Mouse (Mus musculus): ENCODE data around the gene Ggps1.

DNA sequence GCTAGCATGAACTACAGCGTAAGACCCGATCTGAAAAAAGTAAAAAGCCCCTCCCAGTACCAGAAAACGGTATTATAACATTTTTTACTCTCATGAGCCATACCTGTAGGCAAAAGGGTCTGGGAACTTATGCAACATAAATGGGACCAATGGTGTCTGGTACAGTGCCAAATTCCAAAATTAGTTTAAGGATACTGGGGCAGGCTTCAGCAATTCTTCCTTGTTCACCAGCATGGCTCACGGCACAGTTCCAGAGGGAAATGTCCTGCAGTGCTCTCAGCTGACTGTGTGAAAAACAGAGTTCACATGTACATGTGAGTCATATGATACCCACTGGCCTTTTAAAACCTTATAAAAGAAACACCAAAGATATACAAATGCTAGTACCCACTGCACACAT, 48.7 kb downstream of the Ggps1 start:
- TF ChIP-seq CTCF (IDR thresholded peaks at IDR 0.05) = no peak
- TF ChIP-seq EP300 (IDR thresholded peaks at IDR 0.05) = no peak
